Mouse (Mus musculus) E14TG2a.4 (cell line): ENCODE data around the gene Gapdhs.
A peak's percentile ranks its signal among the peaks of the same experiment; 100 is the strongest.

Source experiments
- CTCF ChIP-seq: conservative IDR thresholded peaks from 2 replicates; pipeline ENCODE4 v1.5.1; 2014; ENCODE audit warnings: low read length
- NANOG ChIP-seq: IDR thresholded peaks from 2 replicates; pipeline ENCODE4 v1.6.1; 2014; ENCODE audit warnings: borderline replicate concordance, low read length, mixed read lengths
- POU5F1 ChIP-seq: IDR thresholded peaks from 2 replicates; pipeline ENCODE4 v1.6.1; 2014; ENCODE audit warnings: low read length, borderline replicate concordance

DNA sequence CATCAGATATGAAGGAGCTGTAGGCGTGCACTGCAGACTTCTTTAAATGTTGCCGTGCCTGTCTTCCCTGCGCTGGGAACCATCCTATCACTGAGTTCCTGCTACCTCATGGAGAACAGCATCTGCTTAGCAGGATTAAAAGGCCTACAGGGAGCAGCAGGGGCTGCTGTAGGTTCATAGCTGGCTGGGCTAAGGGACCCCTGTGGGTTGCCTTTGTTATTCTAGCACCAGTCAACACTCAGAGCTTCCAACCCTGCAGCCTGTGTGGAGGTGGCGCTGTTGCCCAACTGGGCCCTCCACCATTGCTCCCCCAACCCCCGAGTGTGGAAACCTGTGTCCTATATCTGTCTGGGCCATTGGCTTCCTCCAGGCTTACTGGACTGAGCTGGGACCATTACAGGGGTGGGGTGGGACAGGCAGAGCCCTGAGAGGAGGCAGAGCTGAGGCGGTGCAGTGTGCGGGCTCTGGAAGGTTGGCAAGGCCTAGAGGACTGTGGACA is 33.6 kb upstream of the Gapdhs start:
- TF ChIP-seq CTCF (peak; percentile 13; the same call in 1 of the 2 replicates), POU5F1 (no peak), NANOG (no peak)
